ENCODE assay signal across 15 mouse cellular contexts in genomic region chr6:114336128-114336943, GRCm38 (mm10). TPM values are rescaled to one million over a fixed set of nuclear protein-coding genes. Genes with fewer than 3 reads are reported as not detected.
DNase-seq lines count a peak whose midpoint lies in the region; ATAC-seq lines count a peak whose summit lies in the region.
"Had no signal": no experiment of that assay in that cellular context is flagged by ENCODE, and none has a peak within 500 bp of the region (broad histone marks: within the 10 kb centered on the region; RNA-seq: fewer than 3 reads in every experiment).

No protein-coding gene starts in this region.

- 0 out of 2 replicates have a peak overlapping the region, but pooled peaks have one; percentile 10 for H3K27ac ChIP-seq in hindbrain, embryonic 11.5 days (ENCODE audit: low read depth, low read length)
- no peak overlapping the region for H3K27ac ChIP-seq in hindbrain, embryonic 10.5 days
- no peak overlapping the region for H3K27ac ChIP-seq in neural tube, embryonic 12.5 days
- H3K27ac ChIP-seq in limb, embryonic 10.5 days, result peak overlapping the region; percentile 53; the same call in 1 of the 2 replicates
- H3K27ac ChIP-seq: liver, embryonic 12.5 days had no signal

- whole genome bisulfite sequencing in hindbrain, embryonic 11.5 days, result 59% methylated on average over 11 of the region's 11 CpGs
- WGBS in hindbrain, embryonic 10.5 days, result 62% methylated on average over 11 of the region's 11 CpGs
- 48% methylated on average over 11 of the region's 11 CpGs for WGBS in neural tube, embryonic 12.5 days
- WGBS in limb, embryonic 10.5 days, result 31% methylated on average over 11 of the region's 11 CpGs

- ATAC-seq in hindbrain, embryonic 11.5 days (ENCODE audit: low FRiP score), result no peak; the same call in 1 of the 2 replicates
- ATAC-seq in neural tube, embryonic 12.5 days (ENCODE audit: low FRiP score, low read depth), result peak; percentile 51; the same call in 1 of the 2 replicates
- ATAC-seq: intestine, embryonic 16.5 days; liver, embryonic 12.5 days; lung, postnatal 0 days had no signal

- peak; percentile 16 for DNase-seq in hindbrain, embryonic 11.5 days (ENCODE audit: low spot score)
- DNase-seq in hindbrain, embryonic 10.5 days (ENCODE audit: low spot score), result no peak
- DNase-seq in neural tube, embryonic 10.5 days (ENCODE audit: extremely low spot score, low spot score), result no peak
- DNase-seq in limb, embryonic 10.5 days (ENCODE audit: low spot score), result peak; percentile 60
- no peak for DNase-seq in ovary, postnatal 10 days (ENCODE audit: low spot score)
- DNase-seq in right cerebral cortex, postnatal 14 days, result no peak
- DNase-seq: adrenal gland, postnatal 36 days; cerebellum, postnatal 36 days; heart, adult 18-20 months; heart, postnatal 10 days; thymus, adult 2 months had no signal

- H3K36me3 ChIP-seq in hindbrain, embryonic 11.5 days (ENCODE audit: control insufficient read depth, insufficient read depth, low read length), result no peaks in the 10 kb centered on the region
- no peaks in the 10 kb centered on the region for H3K36me3 ChIP-seq in hindbrain, embryonic 10.5 days
- H3K36me3 ChIP-seq in neural tube, embryonic 12.5 days, result no peaks in the 10 kb centered on the region
- no peaks in the 10 kb centered on the region for H3K36me3 ChIP-seq in limb, embryonic 10.5 days
- H3K36me3 ChIP-seq: liver, embryonic 12.5 days had no signal

- no peaks in the 10 kb centered on the region for H3K9me3 ChIP-seq in hindbrain, embryonic 11.5 days (ENCODE audit: control insufficient read depth, low read length)
- H3K9me3 ChIP-seq in hindbrain, embryonic 10.5 days, result no peaks in the 10 kb centered on the region
- H3K9me3 ChIP-seq in neural tube, embryonic 12.5 days, result no peaks in the 10 kb centered on the region
- H3K9me3 ChIP-seq in limb, embryonic 10.5 days (replicated peaks), result no peaks in the 10 kb centered on the region
- H3K9me3 ChIP-seq: liver, embryonic 12.5 days had no signal

- H3K27me3 ChIP-seq in hindbrain, embryonic 11.5 days (ENCODE audit: control insufficient read depth, insufficient read depth, low read length), result no peaks in the 10 kb centered on the region
- 0 out of 2 replicates have a peak, but pooled peaks cover 4% of the 10 kb centered on the region for H3K27me3 ChIP-seq in hindbrain, embryonic 10.5 days (ENCODE audit: insufficient read depth, poor library complexity, severe bottlenecking)
- H3K27me3 ChIP-seq in neural tube, embryonic 12.5 days (replicated peaks), result 0 out of 2 replicates have a peak, but pooled peaks cover 3% of the 10 kb centered on the region
- peaks cover 82% of the 10 kb centered on the region for H3K27me3 ChIP-seq in limb, embryonic 10.5 days (ENCODE audit: low read depth, poor library complexity, severe bottlenecking)

- H3K4me1 ChIP-seq in hindbrain, embryonic 11.5 days (replicated peaks; ENCODE audit: control insufficient read depth, insufficient read depth, low read length), result no peaks in the 10 kb centered on the region
- peaks cover 14% of the 10 kb centered on the region; the same call in 1 of the 2 replicates for H3K4me1 ChIP-seq in hindbrain, embryonic 10.5 days (replicated peaks)
- H3K4me1 ChIP-seq in neural tube, embryonic 12.5 days, result peaks cover 11% of the 10 kb centered on the region
- H3K4me1 ChIP-seq in limb, embryonic 10.5 days, result peaks cover 22% of the 10 kb centered on the region
- H3K4me1 ChIP-seq: liver, embryonic 12.5 days had no signal

- no peak overlapping the region for H3K4me3 ChIP-seq in hindbrain, embryonic 11.5 days (ENCODE audit: low read depth, low read length)
- H3K4me3 ChIP-seq in hindbrain, embryonic 10.5 days, result no peak overlapping the region
- no peak overlapping the region for H3K4me3 ChIP-seq in neural tube, embryonic 12.5 days
- no peak overlapping the region for H3K4me3 ChIP-seq in limb, embryonic 10.5 days
- H3K4me3 ChIP-seq: liver, embryonic 12.5 days had no signal

- no peak overlapping the region for H3K9ac ChIP-seq in hindbrain, embryonic 11.5 days (ENCODE audit: low read depth, low read length)
- no peak overlapping the region for H3K9ac ChIP-seq in neural tube, embryonic 12.5 days
- H3K9ac ChIP-seq: liver, embryonic 12.5 days had no signal

- no peak overlapping the region for H3K4me2 ChIP-seq in hindbrain, embryonic 11.5 days (replicated peaks; ENCODE audit: low read depth, low read length)
- H3K4me2 ChIP-seq in neural tube, embryonic 12.5 days (replicated peaks), result no peak overlapping the region
- H3K4me2 ChIP-seq: liver, embryonic 12.5 days had no signal

RNA-seq across cellular contexts. Expression of gene Slc6a1, which starts 53.9 kb away (rescaled TPM):
- 17.3 and 23.1 TPM in 2 replicates for polyA plus RNA-seq in hindbrain, embryonic 11.5 days (2014; fragmentation: Nextera tagmentation; extraction: Ambion mirVana)
- polyA plus RNA-seq in hindbrain, embryonic 10.5 days (2016; fragmentation: Nextera tagmentation; extraction: Ambion mirVana), result 3.7 and 15.2 TPM in 2 replicates
- 32.4 and 35.4 TPM in 2 replicates for polyA plus RNA-seq in neural tube, embryonic 12.5 days (2016; fragmentation: Nextera tagmentation; extraction: Ambion mirVana)
- polyA plus RNA-seq in limb, embryonic 10.5 days (2016; fragmentation: Nextera tagmentation; extraction: Ambion mirVana), result not detected in 2 replicates
- polyA plus RNA-seq: intestine, embryonic 16.5 days; liver, embryonic 12.5 days; lung, postnatal 0 days had no signal

Comparison
In these comparisons a context has a peak if more than half of its experiments do, and no peak if none do; other contexts are left out.
1. DNase-seq: peak in hindbrain, embryonic 11.5 days (single experiment) and limb, embryonic 10.5 days (single experiment); none in hindbrain, embryonic 10.5 days (single experiment), neural tube, embryonic 10.5 days (single experiment), ovary, postnatal 10 days (single experiment) and right cerebral cortex, postnatal 14 days (single experiment).
2. H3K27ac ChIP-seq: peak in hindbrain, embryonic 11.5 days (single experiment) and limb, embryonic 10.5 days (single experiment); none in hindbrain, embryonic 10.5 days (single experiment) and neural tube, embryonic 12.5 days (single experiment).